Mouse (Mus musculus): ENCODE data around the gene Plcb4.
"Not testable (repeated sequence)": the region's sequence is repeated elsewhere in the genome, so short reads cannot be mapped to it uniquely, and the experiment has no call there.

The Plcb4 gene

DNA sequence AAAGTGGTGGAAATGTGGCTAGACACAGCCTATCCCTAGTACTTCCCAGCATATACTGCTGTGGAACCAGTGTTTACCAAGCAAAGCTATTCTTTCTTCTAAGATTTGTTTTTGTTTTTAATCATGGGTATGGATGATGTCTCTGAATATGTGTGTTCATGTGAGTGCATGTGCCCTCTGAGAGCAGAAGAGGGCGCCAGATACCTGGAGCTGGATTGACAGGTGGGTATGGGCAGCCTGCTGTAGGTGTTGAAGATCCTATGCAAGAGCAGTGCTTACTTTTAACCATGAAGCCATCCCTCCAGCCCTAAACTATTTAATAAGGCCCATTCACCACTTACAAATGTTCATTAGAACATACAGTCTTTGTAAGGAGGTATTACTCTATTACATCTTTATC lies 231.3 kb downstream of the Plcb4 start:
- DNase-seq (ENCODE audit: low read depth, low spot score): no peak

DNA sequence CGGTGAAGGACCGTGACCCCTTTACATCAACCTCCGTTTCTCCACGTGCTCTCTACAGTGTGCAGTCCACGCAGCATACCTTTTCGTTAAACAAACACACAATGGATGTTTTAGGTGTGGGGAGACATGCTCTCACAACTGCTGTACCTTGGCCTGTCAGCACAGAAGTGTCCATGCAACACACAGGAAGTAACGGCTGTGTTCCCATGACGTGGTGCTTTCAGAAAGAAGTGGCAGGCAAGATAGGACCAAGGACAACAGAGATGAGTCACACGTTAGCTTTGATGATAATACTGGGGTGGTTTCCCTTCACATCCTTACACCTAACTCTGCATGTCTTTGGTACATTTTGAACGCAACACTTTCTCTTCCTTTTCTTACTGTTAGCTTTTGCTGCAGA lies 232.3 kb downstream of the Plcb4 start:
- DNase-seq (ENCODE audit: low read depth, low spot score): no peak

GRCm38 (mm10) chr2:135891686-135892085 lies 232.9 kb downstream of the Plcb4 start:
- no peak for DNase-seq (ENCODE audit: low read depth, low spot score)

- DNase-seq (ENCODE audit: low read depth, low spot score): no peak
These were observed 235.8 kb downstream of the Plcb4 start for GRCm38 (mm10) chr2:135894582-135894981.

- no peak for DNase-seq (ENCODE audit: low read depth, low spot score)
These were observed 239.2 kb downstream of the Plcb4 start for GRCm38 (mm10) chr2:135898025-135898424.

GRCm38 (mm10) chr2:135899931-135900330 lies 241.1 kb downstream of the Plcb4 start:
- DNase-seq (ENCODE audit: low read depth, low spot score): not testable (repeated sequence)

DNA sequence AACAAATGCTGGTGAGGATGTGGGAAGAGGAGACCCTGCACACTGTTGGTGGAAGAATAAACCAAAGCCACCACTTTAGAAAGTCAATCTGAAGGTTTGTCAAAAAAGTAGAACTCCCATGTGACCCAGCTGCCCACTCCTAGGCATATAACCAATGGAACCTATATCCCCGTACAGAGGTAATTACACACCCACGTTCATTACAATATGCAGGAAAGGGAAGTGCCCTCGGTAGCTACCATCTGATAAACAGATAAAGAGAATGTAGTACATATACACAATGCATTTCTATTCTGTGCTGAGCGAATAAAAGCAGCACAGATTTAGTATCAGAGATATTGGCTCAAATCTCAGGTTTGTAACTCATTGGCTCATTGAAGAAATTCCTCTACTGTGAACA lies 242.2 kb downstream of the Plcb4 start:
- no peak for DNase-seq (ENCODE audit: low read depth, low spot score)

GRCm38 (mm10) chr2:135904262-135904661 lies 245.5 kb downstream of the Plcb4 start:
- DNase-seq (ENCODE audit: low read depth, low spot score): no peak

DNA sequence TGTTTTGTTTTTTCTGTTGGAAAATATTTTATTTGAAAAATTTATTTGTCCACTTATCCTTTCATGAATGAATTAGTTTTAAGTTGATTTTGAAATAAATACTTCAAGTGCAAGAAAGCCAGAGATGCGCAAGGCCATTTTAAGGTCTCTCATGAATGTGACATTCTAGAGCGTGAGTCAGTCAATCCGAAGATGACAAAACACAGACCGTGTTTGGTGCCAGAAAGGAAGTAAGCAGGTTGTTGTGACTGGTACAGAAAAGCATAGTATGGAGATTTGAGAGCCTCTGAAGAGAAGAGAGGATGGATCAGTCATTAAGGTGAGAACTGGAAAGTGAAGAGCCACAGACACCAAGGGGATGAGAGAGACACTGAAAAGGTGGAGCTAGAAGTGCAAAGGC lies 246.0 kb downstream of the Plcb4 start:
- no peak for DNase-seq (ENCODE audit: low read depth, low spot score)

DNA sequence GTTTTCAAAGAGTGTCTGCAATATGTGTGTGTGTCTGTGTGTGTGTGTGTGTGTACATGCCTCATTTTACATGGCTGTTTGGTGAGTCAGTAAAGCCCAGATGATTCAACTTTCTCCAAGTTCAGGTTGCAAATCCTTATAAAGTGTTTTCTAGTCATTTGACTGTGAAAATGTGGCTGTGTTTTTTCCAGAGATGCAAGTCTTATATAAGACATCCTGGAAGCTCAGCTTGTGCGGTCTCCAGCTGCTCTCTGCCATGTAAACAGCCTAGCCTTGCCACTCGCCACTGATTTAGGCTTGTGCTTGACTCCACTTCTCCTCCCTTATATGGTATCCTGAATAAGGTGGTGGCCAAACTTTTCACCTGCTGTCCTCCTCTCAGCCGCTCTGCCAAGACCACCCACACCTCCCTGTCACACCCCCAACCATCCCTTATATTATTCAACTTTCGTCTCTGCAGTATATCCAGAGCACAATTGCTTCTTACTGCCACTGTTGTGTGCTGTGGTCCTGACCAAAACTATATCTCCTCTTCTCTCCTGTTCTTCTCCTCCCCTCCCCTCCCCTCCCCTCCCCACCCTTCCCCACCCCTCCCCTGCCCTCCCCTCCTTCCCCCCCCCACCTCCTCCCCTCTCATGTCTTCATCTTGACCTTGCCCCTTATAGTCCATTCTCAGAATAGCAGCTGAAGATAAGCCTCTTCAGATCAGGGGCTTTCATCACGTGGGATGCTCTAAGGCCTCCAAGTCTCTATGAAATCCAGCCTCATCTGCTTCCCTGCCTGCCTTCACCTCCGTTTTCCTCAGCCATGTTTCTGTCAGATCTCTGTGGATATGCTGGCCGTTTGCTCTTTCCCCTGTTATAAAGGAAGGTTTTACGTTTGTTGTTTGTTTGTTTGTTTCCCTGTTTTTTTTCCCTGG lies 255.8 kb downstream of the Plcb4 start:
- DNase-seq (ENCODE audit: low read depth, low spot score): no peak

- DNase-seq (ENCODE audit: low read depth, low spot score): no peak
These were observed 257.1 kb downstream of the Plcb4 start for GRCm38 (mm10) chr2:135915928-135916327.

- DNase-seq (ENCODE audit: low read depth, low spot score): no peak
These were observed 258.2 kb downstream of the Plcb4 start for GRCm38 (mm10) chr2:135917000-135917399.

DNA sequence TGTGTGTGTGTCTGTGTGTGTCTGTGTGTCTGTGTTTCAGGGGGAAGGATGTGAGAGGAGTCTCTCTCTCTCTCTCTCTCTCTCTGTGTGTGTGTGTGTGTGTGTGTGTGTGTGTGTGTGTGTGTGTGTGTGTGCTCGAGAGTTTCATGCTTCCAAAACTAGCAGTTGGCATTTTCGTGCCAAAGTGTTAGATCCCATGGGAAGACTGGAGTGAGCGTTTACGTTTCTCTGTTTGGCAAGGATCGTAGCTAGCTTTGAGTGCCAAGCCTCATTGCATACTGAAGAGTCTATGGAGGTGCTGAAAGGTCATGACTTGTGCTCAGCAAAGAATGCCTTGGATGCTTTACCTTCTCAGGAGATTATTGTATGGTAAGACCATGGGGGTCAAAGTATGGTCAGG lies 259.3 kb downstream of the Plcb4 start:
- no peak for DNase-seq (ENCODE audit: low read depth, low spot score)

GRCm38 (mm10) chr2:135919641-135920040 lies 260.8 kb downstream of the Plcb4 start:
- no peak for DNase-seq (ENCODE audit: low read depth, low spot score)

GRCm38 (mm10) chr2:135926660-135927343 lies 268.0 kb downstream of the Plcb4 start:
- no peak for DNase-seq (ENCODE audit: low read depth, low spot score)

DNA sequence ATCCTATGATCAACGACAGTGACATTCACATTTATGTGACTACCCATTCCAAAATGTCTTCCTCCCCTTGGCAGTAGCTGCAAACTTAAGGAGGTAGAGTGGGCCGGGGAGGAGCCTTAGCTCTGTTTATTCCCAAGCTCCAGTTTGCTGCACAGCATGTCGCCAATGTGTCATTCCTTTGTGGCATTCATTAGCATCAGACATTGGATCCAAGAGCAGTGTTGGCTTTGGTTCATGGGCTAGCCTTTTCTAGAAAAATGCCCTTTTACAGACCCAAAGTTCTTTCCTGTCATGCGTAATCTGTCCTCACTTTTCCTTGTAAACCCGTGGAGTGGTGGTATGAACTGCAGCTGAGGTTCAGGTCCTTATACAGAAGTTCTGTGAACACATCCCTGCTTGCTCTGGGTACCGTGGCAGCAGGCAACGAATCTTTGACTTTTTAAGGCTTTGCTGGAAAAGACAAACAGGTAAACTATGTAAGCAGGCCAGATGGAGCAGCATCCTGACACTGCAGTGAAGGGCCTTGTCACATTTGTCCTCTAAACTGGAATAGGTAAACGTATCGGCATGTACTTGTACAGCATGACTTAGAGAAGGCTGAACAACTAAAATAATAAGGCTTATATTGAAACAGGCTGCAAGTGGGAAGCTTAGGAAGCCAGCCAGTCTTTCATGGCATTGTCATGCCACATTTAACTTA lies 270.4 kb downstream of the Plcb4 start:
- no peak for DNase-seq (ENCODE audit: low read depth, low spot score)

DNA sequence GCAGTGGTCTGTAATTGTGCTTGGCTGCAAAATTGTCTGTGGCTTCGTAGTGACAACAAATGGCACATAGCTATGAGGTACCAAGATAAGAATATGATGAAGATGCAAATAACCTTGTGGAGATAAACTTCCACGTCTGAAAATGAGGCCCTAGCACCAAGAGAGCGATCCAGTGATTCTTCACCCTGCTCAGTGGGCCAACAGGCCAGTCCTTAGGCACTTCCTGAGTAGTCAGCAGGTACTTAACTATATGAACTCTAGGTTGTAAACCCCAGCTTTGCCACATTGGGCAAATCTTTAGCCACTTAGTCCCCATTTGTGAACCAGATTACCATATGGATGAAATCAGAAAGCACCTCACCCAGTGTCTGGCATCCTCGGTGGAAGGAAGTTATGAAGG lies 271.9 kb downstream of the Plcb4 start:
- DNase-seq (ENCODE audit: low read depth, low spot score): no peak

- no peak for DNase-seq (ENCODE audit: low read depth, low spot score)
These were observed 273.8 kb downstream of the Plcb4 start for GRCm38 (mm10) chr2:135932569-135932968.

- no peak for DNase-seq (ENCODE audit: low read depth, low spot score)
These were observed 277.6 kb downstream of the Plcb4 start for GRCm38 (mm10) chr2:135936376-135936775.

DNA sequence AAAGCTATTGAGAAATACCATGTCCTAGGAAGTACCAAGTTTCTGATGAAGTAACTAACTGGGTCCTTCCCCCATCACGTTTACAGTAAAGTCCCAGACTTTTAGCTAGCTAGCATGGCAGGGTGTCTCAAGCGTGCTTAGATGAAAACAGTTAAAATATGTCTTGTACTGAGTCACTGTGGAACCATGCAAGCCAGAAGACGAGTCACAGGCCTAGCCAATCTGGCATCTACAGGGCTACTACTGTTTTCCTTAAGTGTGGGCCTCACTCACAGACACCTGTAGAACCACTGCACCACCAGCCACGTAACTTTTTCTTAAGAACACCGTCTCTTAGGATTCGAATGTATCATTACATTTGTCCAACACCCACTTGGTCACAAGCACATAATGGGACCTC lies 278.8 kb downstream of the Plcb4 start:
- no peak for DNase-seq (ENCODE audit: low read depth, low spot score)

DNA sequence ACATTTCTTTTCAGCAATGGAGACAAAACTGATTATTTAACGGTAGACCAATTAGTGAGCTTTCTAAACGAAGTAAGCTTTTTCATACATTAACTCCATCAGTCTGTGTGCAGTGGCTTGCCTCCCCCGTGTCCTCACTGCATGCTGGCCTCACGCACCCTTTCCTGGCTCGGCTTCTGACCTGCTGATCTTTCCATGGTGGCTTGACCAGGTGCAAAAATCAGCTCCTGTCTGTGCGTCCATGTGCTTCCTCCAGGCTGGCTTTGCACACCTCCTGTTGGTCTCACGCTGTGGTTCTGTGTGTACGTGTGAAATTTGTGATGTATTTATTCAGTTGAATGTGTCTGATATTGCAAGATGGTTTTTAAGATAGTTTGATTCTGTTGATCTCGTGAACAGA lies 281.1 kb downstream of the Plcb4 start:
- DNase-seq (ENCODE audit: low read depth, low spot score): no peak

DNA sequence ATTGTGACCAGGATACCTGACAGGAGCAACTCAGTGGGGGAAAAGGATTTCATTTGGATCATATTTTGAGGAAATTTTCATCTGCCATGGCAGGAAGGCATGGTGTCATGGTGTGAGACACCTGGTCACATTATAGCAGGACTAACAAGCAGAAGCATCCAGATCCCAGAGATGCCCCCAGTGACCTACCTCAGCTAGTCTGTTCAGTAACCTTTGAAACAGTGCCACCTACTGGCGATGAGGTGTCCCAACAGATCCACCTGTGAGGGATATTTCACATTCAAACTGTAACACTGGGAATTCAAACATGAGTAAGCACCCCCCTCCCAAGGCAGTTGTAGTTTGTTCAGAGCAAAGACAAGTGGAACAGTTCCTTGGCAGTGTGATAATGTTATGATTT lies 289.0 kb downstream of the Plcb4 start:
- DNase-seq (ENCODE audit: low read depth, low spot score): no peak

Data from A20 (cell line).